Mouse (Mus musculus): Measurements from ENCODE around the gene Lrp1. TPM values are rescaled to one million over a fixed set of nuclear protein-coding genes. Genes with fewer than 3 reads are reported as not detected.
A peak's percentile ranks its signal among the peaks of the same experiment; 100 is the strongest.

The Lrp1 gene
- 55.3 and 57.8 TPM in 2 replicates for polyA plus RNA-seq (2012; rRNA removed)

DNA sequence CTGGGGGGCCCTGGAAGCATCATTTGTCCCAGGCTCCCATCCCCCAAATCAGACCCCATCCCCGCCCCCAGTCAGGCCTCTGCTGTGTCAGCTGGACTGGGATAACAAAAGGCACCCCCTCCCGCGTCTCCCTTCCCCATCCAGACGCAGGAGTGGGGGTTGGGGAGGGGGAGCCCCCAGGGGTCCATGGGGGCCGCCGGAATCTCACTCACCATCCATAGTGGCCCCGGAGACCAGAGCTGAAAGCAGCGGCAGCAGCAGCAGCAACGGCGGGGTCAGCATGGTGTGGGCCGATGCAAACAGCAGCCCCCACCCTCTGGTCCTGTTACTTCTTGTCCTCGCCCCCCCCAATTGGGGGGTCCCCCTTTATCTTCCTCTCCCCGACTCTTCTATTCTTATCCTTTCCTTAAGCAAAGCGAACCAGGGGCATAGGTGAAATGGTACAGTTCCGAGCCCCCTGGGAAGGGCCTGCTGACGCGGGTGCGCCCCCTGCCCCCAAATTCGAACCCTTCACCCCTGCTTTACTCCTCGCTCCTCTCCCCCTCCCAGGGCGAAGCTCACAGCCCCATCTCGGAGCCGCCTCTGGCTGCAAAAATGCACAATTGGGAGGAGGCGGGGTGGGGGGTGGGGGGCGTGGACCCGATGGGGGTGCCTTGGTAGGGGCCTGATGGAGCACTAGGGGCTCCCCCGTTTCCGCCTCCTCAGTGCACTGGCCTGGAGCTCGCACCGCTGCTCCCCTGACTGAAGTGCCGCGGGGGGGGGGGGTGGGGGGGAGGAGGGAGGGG is at the start of gene Lrp1:
Lrp1 (minus strand) TSS at position 743 of the 785 bp plus-strand sequence.
- H3K36me3 ChIP-seq (ENCODE audit: control insufficient read depth, insufficient read depth, low read length), result no peaks in the 10 kb centered on the region
- WGBS, result 4% methylated on average over 28 of the region's 32 CpGs
- peak within 1 kb of the TSS; percentile 75 for H3K4me3 ChIP-seq (ENCODE audit: insufficient read depth, low read depth, low read length)
- no peaks in the 10 kb centered on the region; the same call in 1 of the 2 replicates for H3K4me1 ChIP-seq (ENCODE audit: control insufficient read depth, insufficient read depth, low read length)
- no peaks in the 10 kb centered on the region for H3K27me3 ChIP-seq (replicated peaks; ENCODE audit: control insufficient read depth, insufficient read depth, low read length)
- H3K27ac ChIP-seq (ENCODE audit: insufficient read depth, low read depth, low read length), result peak within 1 kb of the TSS; percentile 94
- TF ChIP-seq POLR2A (IDR thresholded peaks at IDR 0.05; ENCODE audit: low read depth, low read length) (no peak), CTCF (conservative IDR thresholded peaks at IDR 0.05; ENCODE audit: insufficient read depth, insufficient read length, low read depth, low read length) (no peak)
- DNase-seq, result no peak

DNA sequence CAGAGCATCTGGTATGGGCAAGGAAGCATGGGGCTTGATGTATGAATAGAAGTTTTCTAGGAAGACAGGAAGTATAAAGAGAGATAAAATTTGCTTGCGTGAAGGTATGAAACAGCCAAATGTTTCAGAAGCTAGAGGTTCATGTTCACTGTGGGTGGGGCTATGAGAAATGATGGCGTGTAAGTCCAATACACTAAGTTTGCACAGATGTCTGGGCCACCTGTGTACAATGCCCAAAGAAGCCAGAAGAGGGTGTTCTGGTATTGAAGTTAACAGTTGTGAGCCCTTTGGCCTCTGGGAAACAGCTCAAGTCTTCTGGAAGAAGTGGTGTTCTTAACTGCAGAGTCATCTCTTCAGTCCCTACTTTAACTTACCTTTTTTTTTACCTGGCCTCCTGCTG is 49.2 kb upstream of the Lrp1 start:
- peak; percentile 47 for DNase-seq
- peaks cover 7% of the 10 kb centered on the region for H3K4me1 ChIP-seq (ENCODE audit: control insufficient read depth, insufficient read depth, low read length)
- no peak overlapping the region for H3K4me3 ChIP-seq (ENCODE audit: insufficient read depth, low read depth, low read length)
- no peaks in the 10 kb centered on the region for H3K27me3 ChIP-seq (replicated peaks; ENCODE audit: control insufficient read depth, insufficient read depth, low read length)
- WGBS, result 76% methylated on average over 2 of the region's 2 CpGs
- H3K36me3 ChIP-seq (ENCODE audit: control insufficient read depth, insufficient read depth, low read length), result no peaks in the 10 kb centered on the region
- no peak overlapping the region for H3K27ac ChIP-seq (ENCODE audit: insufficient read depth, low read depth, low read length)
- TF ChIP-seq POLR2A (IDR thresholded peaks at IDR 0.05; ENCODE audit: low read depth, low read length) (no peak), CTCF (conservative IDR thresholded peaks at IDR 0.05; ENCODE audit: insufficient read depth, insufficient read length, low read depth, low read length) (no peak)

GRCm38 (mm10) chr10:127669170-127669569 is 48.2 kb upstream of the Lrp1 start:
- WGBS, result 31% methylated on average over 7 of the region's 7 CpGs
- no peak for DNase-seq

GRCm38 (mm10) chr10:127668093-127669050 is 47.4 kb upstream of the Lrp1 start, which contains the start of gene Nab2:
Gene Nab2 (minus strand): TSS chr10:127668568.
- H3K27me3 ChIP-seq (replicated peaks; ENCODE audit: control insufficient read depth, insufficient read depth, low read length), result no peaks in the 10 kb centered on the region
- H3K36me3 ChIP-seq (ENCODE audit: control insufficient read depth, insufficient read depth, low read length), result no peaks in the 10 kb centered on the region
- no peak for TF ChIP-seq CTCF (conservative IDR thresholded peaks at IDR 0.05; ENCODE audit: insufficient read depth, insufficient read length, low read depth, low read length)
- TF ChIP-seq POLR2A (IDR thresholded peaks at IDR 0.05; ENCODE audit: low read depth, low read length), result no peak
- peak within 1 kb of the TSS; percentile 97 for H3K27ac ChIP-seq (ENCODE audit: insufficient read depth, low read depth, low read length)
- peak; percentile 82 for DNase-seq
- H3K4me3 ChIP-seq (ENCODE audit: insufficient read depth, low read depth, low read length), result peak within 1 kb of the TSS; percentile 89
- H3K4me1 ChIP-seq (ENCODE audit: control insufficient read depth, insufficient read depth, low read length), result peaks cover 11% of the 10 kb centered on the region
- 4% methylated on average over 40 of the region's 40 CpGs for WGBS

More at GRCm38 (mm10) chr10:127669170-127669569, 48.2 kb upstream of the Lrp1 start:
- H3K27ac ChIP-seq (ENCODE audit: insufficient read depth, low read depth, low read length), result peak overlapping the region; percentile 96
- TF ChIP-seq POLR2A (IDR thresholded peaks at IDR 0.05; ENCODE audit: low read depth, low read length) (no peak), CTCF (conservative IDR thresholded peaks at IDR 0.05; ENCODE audit: insufficient read depth, insufficient read length, low read depth, low read length) (no peak)
- H3K27me3 ChIP-seq (replicated peaks; ENCODE audit: control insufficient read depth, insufficient read depth, low read length), result no peaks in the 10 kb centered on the region
- H3K4me1 ChIP-seq (ENCODE audit: control insufficient read depth, insufficient read depth, low read length), result peaks cover 11% of the 10 kb centered on the region
- H3K36me3 ChIP-seq (ENCODE audit: control insufficient read depth, insufficient read depth, low read length), result no peaks in the 10 kb centered on the region
- H3K4me3 ChIP-seq (ENCODE audit: insufficient read depth, low read depth, low read length), result no peak overlapping the region

DNA sequence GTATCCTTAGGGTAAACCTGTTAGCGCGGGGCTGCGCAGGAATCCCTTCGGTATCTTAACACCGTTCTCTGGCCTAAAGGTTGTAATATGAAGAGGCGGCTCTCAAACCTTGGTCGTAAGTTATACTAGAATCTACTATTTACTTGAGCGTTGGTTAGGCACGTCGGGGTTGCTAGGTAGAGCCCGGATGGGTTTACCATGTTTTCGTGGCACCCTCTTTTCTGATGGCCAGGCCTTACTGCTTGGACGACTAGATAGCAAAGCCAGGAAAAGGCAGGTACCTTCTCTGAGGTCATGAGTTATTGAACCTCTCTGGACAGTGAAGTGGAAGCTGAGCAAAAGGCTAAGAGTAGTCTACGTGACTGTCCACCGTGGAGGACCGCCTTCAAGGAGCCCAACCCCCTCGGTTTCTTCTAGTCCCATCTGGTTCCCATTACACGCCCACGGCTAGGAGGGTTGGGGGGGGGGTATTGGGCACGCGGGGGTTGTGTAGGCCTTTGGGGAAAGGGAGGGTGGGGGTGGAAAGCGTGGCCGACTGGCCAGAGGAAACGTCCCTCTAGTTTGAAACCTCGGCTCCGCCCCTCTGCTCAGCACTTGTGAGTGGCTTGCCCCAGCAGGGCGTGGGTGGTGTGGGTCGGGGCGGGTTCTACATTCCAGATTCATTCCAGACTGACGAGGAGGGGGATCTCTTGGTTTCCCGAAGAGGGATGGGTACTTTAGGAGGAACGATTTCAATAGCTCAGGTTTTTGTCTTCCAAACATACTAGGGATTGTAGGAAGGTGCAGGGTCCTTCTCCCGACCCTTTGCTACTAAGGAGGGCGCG is 46.5 kb upstream of the Lrp1 start:
- Histone ChIP-seq H3K36me3 (ENCODE audit: control insufficient read depth, insufficient read depth, low read length) (no peaks in the 10 kb centered on the region), H3K4me3 (ENCODE audit: insufficient read depth, low read depth, low read length) (peak overlapping the region; percentile 89), H3K4me1 (ENCODE audit: control insufficient read depth, insufficient read depth, low read length) (peaks cover 18% of the 10 kb centered on the region), H3K27me3 (replicated peaks; ENCODE audit: control insufficient read depth, insufficient read depth, low read length) (no peaks in the 10 kb centered on the region), H3K27ac (ENCODE audit: insufficient read depth, low read depth, low read length) (peak overlapping the region; percentile 97)
- peak; percentile 95 for DNase-seq
- WGBS, result 2% methylated on average over 35 of the region's 35 CpGs
- TF ChIP-seq CTCF (conservative IDR thresholded peaks at IDR 0.05; ENCODE audit: insufficient read depth, insufficient read length, low read depth, low read length), result no peak
- peak; percentile 14 for TF ChIP-seq POLR2A (IDR thresholded peaks at IDR 0.05; ENCODE audit: low read depth, low read length)

DNA sequence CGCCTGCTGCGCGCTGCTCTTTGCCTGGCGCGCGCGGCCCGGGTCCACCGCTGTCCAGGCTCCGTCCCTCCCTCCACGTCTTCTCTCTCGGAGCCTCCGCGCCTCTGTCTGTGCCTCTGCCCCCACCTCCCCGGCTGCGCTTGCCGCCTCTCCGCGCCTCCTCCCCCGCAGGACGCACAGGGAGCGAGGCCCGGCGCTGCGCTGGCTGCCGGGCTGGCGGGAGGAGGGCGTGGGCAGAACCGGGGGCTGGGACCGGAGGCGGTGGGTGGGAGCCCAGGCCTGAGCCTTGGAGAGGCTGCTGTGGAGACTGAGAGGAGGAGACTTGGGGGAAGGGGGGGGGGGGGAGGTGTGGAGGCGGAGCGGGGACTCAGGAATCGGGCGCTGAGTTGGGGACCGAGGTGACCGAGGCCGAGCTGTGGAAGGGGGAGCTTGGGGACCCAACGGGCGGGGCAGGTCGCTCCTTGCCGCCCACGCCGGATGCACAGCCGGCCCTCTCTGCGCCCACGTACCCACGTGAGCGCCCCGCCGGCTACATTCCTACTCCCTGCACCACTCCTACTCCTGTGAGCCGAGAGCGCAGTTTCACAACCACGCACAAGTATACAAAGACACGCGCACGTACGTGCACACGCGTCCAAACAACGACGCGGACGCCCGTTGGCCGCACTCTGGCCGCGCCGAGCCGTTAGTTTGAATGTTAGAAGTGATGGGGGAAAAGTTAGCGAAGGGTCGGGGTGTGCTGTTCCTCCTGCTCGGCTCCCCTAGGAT is 45.7 kb upstream of the Lrp1 start, which contains the start of gene Nemp1:
Nemp1 (plus strand) TSS at position 401 of the 768 bp plus-strand sequence.
- DNase-seq, result peak; percentile 93
- Histone ChIP-seq H3K27ac (ENCODE audit: insufficient read depth, low read depth, low read length) (peak within 1 kb of the TSS; percentile 97), H3K27me3 (replicated peaks; ENCODE audit: control insufficient read depth, insufficient read depth, low read length) (no peaks in the 10 kb centered on the region), H3K36me3 (ENCODE audit: control insufficient read depth, insufficient read depth, low read length) (no peaks in the 10 kb centered on the region), H3K4me3 (ENCODE audit: insufficient read depth, low read depth, low read length) (peak within 1 kb of the TSS; percentile 89), H3K4me1 (ENCODE audit: control insufficient read depth, insufficient read depth, low read length) (peaks cover 19% of the 10 kb centered on the region)
- no peak for TF ChIP-seq CTCF (conservative IDR thresholded peaks at IDR 0.05; ENCODE audit: insufficient read depth, insufficient read length, low read depth, low read length)
- peak; percentile 45 for TF ChIP-seq POLR2A (IDR thresholded peaks at IDR 0.05; ENCODE audit: low read depth, low read length)
- WGBS, result 1% methylated on average over 64 of the region's 73 CpGs

Measured in kidney, adult 2 months (tissue).